Mouse (Mus musculus): ENCODE data around the gene Ccl3. TPM values are rescaled to one million over a fixed set of nuclear protein-coding genes. Genes with fewer than 3 reads are reported as not detected.
A peak's percentile ranks its signal among the peaks of the same experiment; 100 is the strongest.

Ccl3 gene
- polyA plus RNA-seq, 1 experiment from 2014 or later = 1.2 TPM

DNA sequence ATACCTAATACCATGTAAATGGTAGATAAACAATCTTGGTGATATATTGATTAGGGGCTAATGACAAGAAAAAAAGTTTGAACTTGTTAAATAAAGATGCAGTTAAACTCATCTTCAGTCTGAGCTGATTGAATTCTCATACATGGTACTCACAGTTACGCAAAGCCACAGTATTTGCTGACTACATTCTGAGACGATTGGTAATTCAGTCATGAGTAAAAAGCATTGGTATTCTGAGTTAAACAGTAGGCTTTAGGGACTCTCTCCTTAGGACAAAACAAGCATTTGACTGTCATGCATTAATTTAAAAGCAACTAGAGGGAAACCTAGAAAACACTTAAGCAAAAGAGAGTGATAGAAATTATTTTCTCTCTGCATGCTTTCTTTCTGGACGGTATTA lies 25.6 kb downstream of the Ccl3 start:
- Histone ChIP-seq H3K27ac (replicated peaks) (no peak overlapping the region), H3K27me3 (no peaks in the 10 kb centered on the region), H3K36me3 (replicated peaks) (no peaks in the 10 kb centered on the region), H3K4me1 (replicated peaks) (no peaks in the 10 kb centered on the region), H3K9me3 (replicated peaks) (no peaks in the 10 kb centered on the region), H3K4me3 (replicated peaks) (no peak overlapping the region), H3K9ac (no peak overlapping the region), H3K4me2 (no peak overlapping the region)
- 65% methylated on average over 3 of the region's 3 CpGs for WGBS (ENCODE audit: insufficient replicate concordance)
- no peak for ATAC-seq (ENCODE audit: insufficient read depth)

- Histone ChIP-seq H3K27ac (replicated peaks) (no peak overlapping the region), H3K27me3 (no peaks in the 10 kb centered on the region), H3K4me1 (replicated peaks) (no peaks in the 10 kb centered on the region), H3K4me2 (no peak overlapping the region), H3K4me3 (replicated peaks) (no peak overlapping the region), H3K9ac (no peak overlapping the region), H3K36me3 (replicated peaks) (no peaks in the 10 kb centered on the region), H3K9me3 (replicated peaks) (no peaks in the 10 kb centered on the region)
- WGBS (ENCODE audit: insufficient replicate concordance) = 33% methylated on average over 1 of the region's 1 CpGs
- no peak for ATAC-seq (ENCODE audit: insufficient read depth)
Measured at GRCm38 (mm10) chr11:83619037-83619436, 30.1 kb downstream of the Ccl3 start.

DNA sequence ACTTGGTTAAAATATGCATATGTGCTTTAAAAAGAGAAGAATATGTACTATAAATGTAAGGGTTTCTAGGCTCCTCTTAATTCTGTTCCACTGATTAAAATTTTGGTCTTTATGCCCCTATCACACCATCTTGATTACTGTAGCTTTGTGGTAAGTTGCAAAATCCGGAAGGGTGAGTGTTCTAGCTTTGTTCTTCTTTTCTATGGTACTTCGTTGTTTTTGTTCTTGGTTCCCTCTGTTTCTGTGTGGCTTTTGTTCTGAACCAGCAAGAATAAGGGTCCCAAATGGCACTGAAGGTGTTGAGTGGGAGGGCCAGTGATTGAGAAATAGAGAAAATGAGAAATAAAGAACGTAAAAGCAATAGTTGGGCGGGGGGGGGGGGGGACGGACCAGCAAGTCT lies 30.9 kb downstream of the Ccl3 start:
- Histone ChIP-seq H3K27me3 (no peaks in the 10 kb centered on the region), H3K9me3 (replicated peaks) (no peaks in the 10 kb centered on the region), H3K4me3 (replicated peaks) (no peak overlapping the region), H3K4me2 (no peak overlapping the region), H3K27ac (replicated peaks) (0 out of 2 replicates have a peak overlapping the region, but pooled peaks have one; percentile 9), H3K4me1 (replicated peaks) (no peaks in the 10 kb centered on the region), H3K36me3 (replicated peaks) (no peaks in the 10 kb centered on the region), H3K9ac (no peak overlapping the region)
- WGBS (ENCODE audit: insufficient replicate concordance) = 42% methylated on average over 5 of the region's 5 CpGs
- ATAC-seq (ENCODE audit: insufficient read depth) = no peak

DNA sequence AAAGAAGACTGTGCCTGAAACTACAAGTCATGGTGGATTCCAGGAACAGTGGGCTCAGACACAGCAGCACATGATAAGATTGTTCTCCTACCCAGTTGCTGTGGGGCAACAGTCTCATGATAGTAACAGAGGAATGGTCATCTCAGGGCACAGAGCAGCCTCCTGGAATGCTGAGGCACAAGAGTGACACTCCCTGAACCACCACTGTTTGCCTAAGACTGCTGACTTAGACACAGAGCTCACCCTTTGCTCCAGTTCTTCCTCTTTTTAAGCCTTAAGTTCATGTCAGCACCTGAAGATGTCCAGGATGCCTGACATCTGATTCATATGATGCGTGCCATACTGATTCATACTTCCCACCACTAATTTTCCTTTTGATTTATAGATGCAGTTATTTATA lies 32.6 kb downstream of the Ccl3 start:
- Histone ChIP-seq H3K4me3 (replicated peaks) (no peak overlapping the region), H3K27me3 (no peaks in the 10 kb centered on the region), H3K9me3 (replicated peaks) (no peaks in the 10 kb centered on the region), H3K4me2 (no peak overlapping the region), H3K27ac (replicated peaks) (no peak overlapping the region), H3K9ac (no peak overlapping the region), H3K4me1 (replicated peaks) (no peaks in the 10 kb centered on the region), H3K36me3 (replicated peaks) (no peaks in the 10 kb centered on the region)
- WGBS (ENCODE audit: insufficient replicate concordance) = 57% methylated on average over 1 of the region's 1 CpGs
- ATAC-seq (ENCODE audit: insufficient read depth) = no peak

GRCm38 (mm10) chr11:83610900-83611299 lies 38.3 kb downstream of the Ccl3 start:
- H3K4me3 ChIP-seq (replicated peaks) = no peak overlapping the region
- H3K27ac ChIP-seq (replicated peaks) = no peak overlapping the region
- H3K9me3 ChIP-seq (replicated peaks) = no peaks in the 10 kb centered on the region
- WGBS (ENCODE audit: insufficient replicate concordance) = 45% methylated on average over 2 of the region's 2 CpGs
- H3K4me1 ChIP-seq (replicated peaks) = no peaks in the 10 kb centered on the region
- H3K36me3 ChIP-seq (replicated peaks) = no peaks in the 10 kb centered on the region
- ATAC-seq (ENCODE audit: insufficient read depth) = no peak
- no peaks in the 10 kb centered on the region for H3K27me3 ChIP-seq
- H3K9ac ChIP-seq = no peak overlapping the region
- H3K4me2 ChIP-seq = no peak overlapping the region

DNA sequence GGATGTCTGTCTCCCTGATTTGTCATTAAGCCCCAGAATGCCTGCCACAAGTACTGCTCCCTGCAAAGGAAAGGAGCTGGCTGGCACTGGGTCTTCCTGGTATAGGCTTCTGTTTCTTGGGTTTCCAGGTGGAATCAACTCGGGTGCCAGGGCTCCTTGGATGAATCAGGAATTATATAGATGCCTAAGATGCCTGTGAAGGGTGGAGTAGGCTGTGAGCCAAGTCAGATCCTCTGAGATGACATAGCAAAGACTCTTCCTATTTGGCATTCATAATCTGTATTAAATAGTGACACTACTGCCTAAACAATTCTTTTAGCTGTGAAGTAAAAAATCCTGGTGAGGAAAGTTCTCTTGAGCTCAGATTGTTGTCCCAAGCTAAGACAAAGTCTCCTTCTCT lies 42.8 kb downstream of the Ccl3 start:
- Histone ChIP-seq H3K4me3 (replicated peaks) (no peak overlapping the region), H3K36me3 (replicated peaks) (no peaks in the 10 kb centered on the region), H3K4me1 (replicated peaks) (no peaks in the 10 kb centered on the region), H3K27me3 (no peaks in the 10 kb centered on the region), H3K4me2 (no peak overlapping the region), H3K9me3 (replicated peaks) (no peaks in the 10 kb centered on the region), H3K9ac (no peak overlapping the region), H3K27ac (replicated peaks) (no peak overlapping the region)
- 30% methylated on average over 1 of the region's 1 CpGs for WGBS (ENCODE audit: insufficient replicate concordance)
- no peak for ATAC-seq (ENCODE audit: insufficient read depth)

GRCm38 (mm10) chr11:83605535-83605934 lies 43.6 kb downstream of the Ccl3 start:
- no peak overlapping the region for H3K9ac ChIP-seq
- H3K4me2 ChIP-seq = no peak overlapping the region
- H3K4me3 ChIP-seq (replicated peaks) = no peak overlapping the region
- 40% methylated on average over 3 of the region's 3 CpGs for WGBS (ENCODE audit: insufficient replicate concordance)
- no peaks in the 10 kb centered on the region for H3K4me1 ChIP-seq (replicated peaks)
- ATAC-seq (ENCODE audit: insufficient read depth) = no peak
- H3K9me3 ChIP-seq (replicated peaks) = no peaks in the 10 kb centered on the region
- no peak overlapping the region for H3K27ac ChIP-seq (replicated peaks)
- H3K36me3 ChIP-seq (replicated peaks) = no peaks in the 10 kb centered on the region
- H3K27me3 ChIP-seq = no peaks in the 10 kb centered on the region

DNA sequence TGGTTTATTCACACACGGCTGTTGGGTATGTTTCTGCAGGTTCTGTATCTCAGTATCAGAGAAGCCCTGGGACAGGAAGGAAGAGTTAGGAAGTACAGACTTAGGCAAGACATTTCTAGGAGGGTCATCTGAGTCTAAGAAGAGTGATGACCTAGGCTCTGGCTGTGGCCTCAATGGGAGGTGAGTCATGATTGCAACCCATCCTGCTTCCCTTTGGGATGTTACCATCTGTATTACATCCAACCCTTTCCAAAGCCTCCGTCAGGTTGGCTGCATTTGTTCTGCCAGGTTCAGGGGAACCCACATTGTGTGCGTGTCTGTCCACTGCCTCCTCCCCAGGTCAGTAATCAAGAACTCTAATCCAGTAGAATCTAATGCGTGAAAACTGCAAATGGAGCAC lies 44.5 kb downstream of the Ccl3 start:
- Histone ChIP-seq H3K36me3 (replicated peaks) (no peaks in the 10 kb centered on the region), H3K9me3 (replicated peaks) (no peaks in the 10 kb centered on the region), H3K4me2 (no peak overlapping the region), H3K27me3 (no peaks in the 10 kb centered on the region), H3K9ac (no peak overlapping the region), H3K4me1 (replicated peaks) (no peaks in the 10 kb centered on the region), H3K4me3 (replicated peaks) (no peak overlapping the region), H3K27ac (replicated peaks) (no peak overlapping the region)
- 59% methylated on average over 4 of the region's 4 CpGs for WGBS (ENCODE audit: insufficient replicate concordance)
- no peak for ATAC-seq (ENCODE audit: insufficient read depth)

DNA sequence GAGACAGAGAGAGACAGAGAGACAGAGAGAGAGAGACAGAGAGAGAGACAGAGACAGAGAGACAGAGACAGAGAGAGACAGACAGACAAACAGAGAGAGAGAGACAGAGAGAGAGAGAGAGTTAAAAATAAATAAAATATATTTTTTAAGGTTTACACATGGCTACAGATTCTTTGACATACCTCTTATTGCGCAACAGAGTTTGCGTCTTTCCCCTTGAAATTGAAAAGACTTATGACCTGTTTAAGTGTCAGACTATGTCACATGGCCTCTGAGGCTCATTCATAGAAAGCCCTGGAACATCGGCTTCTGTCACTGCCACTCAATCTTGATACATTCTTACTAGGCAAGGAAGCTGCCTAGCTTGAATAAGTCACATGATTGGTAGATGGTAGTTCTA lies 45.8 kb downstream of the Ccl3 start:
- ATAC-seq (ENCODE audit: insufficient read depth) = no peak

GRCm38 (mm10) chr11:83600576-83600975 lies 48.6 kb downstream of the Ccl3 start:
- Histone ChIP-seq H3K4me2 (no peak overlapping the region), H3K27ac (replicated peaks) (no peak overlapping the region), H3K36me3 (replicated peaks) (no peaks in the 10 kb centered on the region), H3K27me3 (no peaks in the 10 kb centered on the region), H3K9ac (no peak overlapping the region), H3K9me3 (replicated peaks) (no peaks in the 10 kb centered on the region), H3K4me1 (replicated peaks) (no peaks in the 10 kb centered on the region), H3K4me3 (replicated peaks) (no peak overlapping the region)
- WGBS (ENCODE audit: insufficient replicate concordance) = 53% methylated on average over 2 of the region's 2 CpGs
- ATAC-seq (ENCODE audit: insufficient read depth) = no peak

More for the DNA sequence above, 45.8 kb downstream of the Ccl3 start:
- H3K4me2 ChIP-seq = no peak overlapping the region
- no peaks in the 10 kb centered on the region for H3K36me3 ChIP-seq (replicated peaks)
- H3K27me3 ChIP-seq = no peaks in the 10 kb centered on the region
- no peak overlapping the region for H3K27ac ChIP-seq (replicated peaks)
- WGBS (ENCODE audit: insufficient replicate concordance) = 73% methylated on average over 3 of the region's 3 CpGs
- no peaks in the 10 kb centered on the region for H3K4me1 ChIP-seq (replicated peaks)
- no peaks in the 10 kb centered on the region for H3K9me3 ChIP-seq (replicated peaks)
- H3K9ac ChIP-seq = no peak overlapping the region
- H3K4me3 ChIP-seq (replicated peaks) = no peak overlapping the region

GRCm38 (mm10) chr11:83598991-83599390 lies 50.2 kb downstream of the Ccl3 start:
- Histone ChIP-seq H3K27me3 (no peaks in the 10 kb centered on the region), H3K9ac (no peak overlapping the region), H3K4me1 (replicated peaks) (no peaks in the 10 kb centered on the region), H3K27ac (replicated peaks) (no peak overlapping the region), H3K4me3 (replicated peaks) (no peak overlapping the region), H3K36me3 (replicated peaks) (no peaks in the 10 kb centered on the region), H3K4me2 (no peak overlapping the region), H3K9me3 (replicated peaks) (no peaks in the 10 kb centered on the region)
- no peak for ATAC-seq (ENCODE audit: insufficient read depth)
- 56% methylated on average over 3 of the region's 3 CpGs for WGBS (ENCODE audit: insufficient replicate concordance)

DNA sequence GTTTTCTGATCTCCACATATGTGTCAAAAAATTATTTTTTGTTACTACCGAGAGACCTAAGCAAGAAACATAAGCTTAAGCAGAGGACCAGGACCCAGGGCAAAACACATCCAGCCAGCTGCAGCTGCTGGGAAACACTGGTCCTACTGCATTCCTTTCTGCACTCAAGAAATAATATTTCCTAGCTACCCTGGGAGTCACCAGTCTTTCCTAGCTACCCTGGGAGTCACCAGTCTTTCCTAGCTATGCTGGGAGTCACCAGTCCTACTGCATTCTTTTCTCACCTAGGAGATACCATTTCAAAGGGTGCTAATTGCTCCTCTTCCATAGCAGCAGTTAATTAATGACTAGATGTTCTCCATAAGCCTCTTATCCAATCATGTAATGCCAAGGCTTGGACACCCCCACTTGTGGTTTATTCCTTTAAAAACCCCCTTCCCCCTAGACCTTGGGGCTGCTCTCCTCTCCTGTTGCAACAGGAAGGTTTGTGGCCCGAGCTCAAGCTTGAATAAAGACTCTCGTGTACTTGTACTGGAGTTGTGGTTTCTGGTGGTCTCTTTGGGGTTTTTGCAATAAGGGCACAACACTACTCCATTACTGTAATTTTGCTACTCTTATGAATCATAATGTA lies 50.8 kb downstream of the Ccl3 start:
- no peaks in the 10 kb centered on the region for H3K27me3 ChIP-seq
- ATAC-seq (ENCODE audit: insufficient read depth) = no peak
- no peak overlapping the region for H3K4me3 ChIP-seq (replicated peaks)
- no peaks in the 10 kb centered on the region for H3K4me1 ChIP-seq (replicated peaks)
- no peak overlapping the region for H3K4me2 ChIP-seq
- H3K27ac ChIP-seq (replicated peaks) = no peak overlapping the region
- no peaks in the 10 kb centered on the region for H3K9me3 ChIP-seq (replicated peaks)
- no peak overlapping the region for H3K9ac ChIP-seq
- 45% methylated on average over 3 of the region's 3 CpGs for WGBS (ENCODE audit: insufficient replicate concordance)
- H3K36me3 ChIP-seq (replicated peaks) = no peaks in the 10 kb centered on the region

Measured in liver, embryonic 15.5 days (tissue).